Mouse (Mus musculus): ENCODE results near the gene Pde4b. TPM values are rescaled to one million over a fixed set of nuclear protein-coding genes. Genes with fewer than 3 reads are reported as not detected.

The Pde4b gene
- polyA plus RNA-seq, 1 experiment from 2014 or later = 32.1 TPM

GRCm38 (mm10) chr4:102095851-102096250 lies 8.5 kb downstream of the Pde4b start:
- Histone ChIP-seq H3K4me3 (replicated peaks; ENCODE audit: low read length) (no peak overlapping the region), H3K4me1 (replicated peaks; ENCODE audit: control insufficient read depth, insufficient read depth, low read length) (no peaks in the 10 kb centered on the region), H3K9me3 (ENCODE audit: control insufficient read depth, low read length) (no peaks in the 10 kb centered on the region), H3K4me2 (ENCODE audit: low read length) (no peak overlapping the region), H3K9ac (replicated peaks; ENCODE audit: low read depth, low read length) (no peak overlapping the region), H3K27me3 (replicated peaks; ENCODE audit: control insufficient read depth, insufficient read depth, low read length) (no peaks in the 10 kb centered on the region), H3K36me3 (ENCODE audit: control insufficient read depth, insufficient read depth) (no peaks in the 10 kb centered on the region), H3K27ac (ENCODE audit: low read length) (no peak overlapping the region)
- WGBS = 94% methylated on average over 2 of the region's 2 CpGs
- ATAC-seq = no peak

DNA sequence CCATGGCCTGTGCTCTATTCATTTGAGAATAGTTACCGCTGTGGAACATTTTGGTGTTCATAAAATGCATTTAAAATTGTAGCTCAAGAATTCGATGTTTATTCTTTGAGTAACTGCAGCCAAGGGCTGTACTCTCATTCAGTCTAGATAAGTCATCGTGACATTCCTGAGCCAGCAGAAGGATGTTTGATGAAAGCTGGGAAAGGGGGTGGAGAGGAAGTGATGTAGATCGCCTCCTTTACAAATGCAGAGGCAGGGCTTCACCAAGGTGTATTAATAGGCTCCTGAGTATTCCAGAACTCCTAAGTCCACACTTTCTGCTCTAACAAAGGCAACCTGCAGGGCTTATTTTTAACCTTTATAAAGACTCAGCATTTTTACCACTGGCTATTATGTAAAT lies 14.9 kb downstream of the Pde4b start:
- Histone ChIP-seq H3K9ac (replicated peaks; ENCODE audit: low read depth, low read length) (no peak overlapping the region), H3K9me3 (ENCODE audit: control insufficient read depth, low read length) (no peaks in the 10 kb centered on the region), H3K36me3 (ENCODE audit: control insufficient read depth, insufficient read depth) (no peaks in the 10 kb centered on the region), H3K4me3 (replicated peaks; ENCODE audit: low read length) (no peak overlapping the region), H3K4me1 (replicated peaks; ENCODE audit: control insufficient read depth, insufficient read depth, low read length) (no peaks in the 10 kb centered on the region), H3K4me2 (ENCODE audit: low read length) (no peak overlapping the region), H3K27me3 (replicated peaks; ENCODE audit: control insufficient read depth, insufficient read depth, low read length) (no peaks in the 10 kb centered on the region), H3K27ac (ENCODE audit: low read length) (no peak overlapping the region)
- WGBS = 82% methylated on average over 4 of the region's 4 CpGs
- no peak for ATAC-seq

GRCm38 (mm10) chr4:102104534-102105014 lies 17.2 kb downstream of the Pde4b start:
- WGBS = 83% methylated on average over 2 of the region's 2 CpGs
- Histone ChIP-seq H3K9ac (replicated peaks; ENCODE audit: low read depth, low read length) (no peak overlapping the region), H3K4me1 (replicated peaks; ENCODE audit: control insufficient read depth, insufficient read depth, low read length) (no peaks in the 10 kb centered on the region), H3K4me3 (replicated peaks; ENCODE audit: low read length) (no peak overlapping the region), H3K4me2 (ENCODE audit: low read length) (no peak overlapping the region), H3K9me3 (ENCODE audit: control insufficient read depth, low read length) (no peaks in the 10 kb centered on the region), H3K27ac (ENCODE audit: low read length) (no peak overlapping the region), H3K27me3 (replicated peaks; ENCODE audit: control insufficient read depth, insufficient read depth, low read length) (no peaks in the 10 kb centered on the region), H3K36me3 (ENCODE audit: control insufficient read depth, insufficient read depth) (no peaks in the 10 kb centered on the region)
- ATAC-seq = no peak

DNA sequence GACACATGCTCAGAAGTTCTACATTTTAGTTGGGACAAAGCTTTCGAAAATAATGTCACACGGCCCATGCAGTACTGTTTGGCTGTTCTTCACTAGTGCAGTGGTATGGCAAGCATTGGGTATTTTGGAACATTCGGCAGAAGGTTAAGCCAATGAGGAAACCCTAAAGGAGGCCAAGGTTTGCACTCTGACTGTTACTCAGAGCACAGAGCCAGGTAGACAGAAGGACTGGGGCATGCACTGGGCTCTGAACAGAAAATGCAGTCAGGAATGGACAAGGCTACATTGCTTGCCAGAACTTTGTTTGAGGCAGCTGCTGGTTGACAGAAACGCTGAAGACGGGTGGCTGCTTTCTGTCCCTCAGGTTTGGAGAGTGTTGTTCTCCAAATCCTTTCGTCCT lies 19.4 kb downstream of the Pde4b start:
- 89% methylated on average over 6 of the region's 6 CpGs for WGBS
- Histone ChIP-seq H3K9me3 (ENCODE audit: control insufficient read depth, low read length) (no peaks in the 10 kb centered on the region), H3K9ac (replicated peaks; ENCODE audit: low read depth, low read length) (no peak overlapping the region), H3K4me1 (replicated peaks; ENCODE audit: control insufficient read depth, insufficient read depth, low read length) (no peaks in the 10 kb centered on the region), H3K4me3 (replicated peaks; ENCODE audit: low read length) (no peak overlapping the region), H3K27me3 (replicated peaks; ENCODE audit: control insufficient read depth, insufficient read depth, low read length) (no peaks in the 10 kb centered on the region), H3K4me2 (ENCODE audit: low read length) (no peak overlapping the region), H3K36me3 (ENCODE audit: control insufficient read depth, insufficient read depth) (no peaks in the 10 kb centered on the region), H3K27ac (ENCODE audit: low read length) (no peak overlapping the region)
- no peak for ATAC-seq

DNA sequence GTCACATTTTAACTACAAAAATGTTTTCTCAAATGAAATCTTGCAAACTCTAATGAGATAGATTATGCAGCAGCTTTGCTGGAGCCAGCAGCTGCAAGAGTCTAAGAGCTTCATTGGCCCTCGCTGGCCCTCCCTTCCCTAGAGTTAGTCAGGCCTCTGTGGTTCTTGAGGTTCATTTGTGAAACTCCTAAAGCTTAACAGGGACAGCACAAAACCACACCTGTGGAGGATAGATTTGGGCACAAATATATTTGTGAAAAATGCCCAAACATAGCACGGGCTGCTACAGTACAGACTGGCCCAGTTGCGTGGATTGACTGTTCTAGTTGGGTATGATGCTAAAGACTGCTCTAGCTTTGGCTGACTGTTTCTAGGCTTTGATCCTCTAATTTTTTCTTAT lies 32.1 kb downstream of the Pde4b start:
- H3K4me2 ChIP-seq (ENCODE audit: low read length) = no peak overlapping the region
- H3K9me3 ChIP-seq (ENCODE audit: control insufficient read depth, low read length) = no peaks in the 10 kb centered on the region
- no peak overlapping the region for H3K4me3 ChIP-seq (replicated peaks; ENCODE audit: low read length)
- ATAC-seq = no peak
- 91% methylated on average over 3 of the region's 3 CpGs for WGBS
- H3K4me1 ChIP-seq (replicated peaks; ENCODE audit: control insufficient read depth, insufficient read depth, low read length) = no peaks in the 10 kb centered on the region
- no peaks in the 10 kb centered on the region for H3K27me3 ChIP-seq (replicated peaks; ENCODE audit: control insufficient read depth, insufficient read depth, low read length)
- H3K9ac ChIP-seq (replicated peaks; ENCODE audit: low read depth, low read length) = no peak overlapping the region
- no peaks in the 10 kb centered on the region for H3K36me3 ChIP-seq (ENCODE audit: control insufficient read depth, insufficient read depth)
- no peak overlapping the region for H3K27ac ChIP-seq (ENCODE audit: low read length)

DNA sequence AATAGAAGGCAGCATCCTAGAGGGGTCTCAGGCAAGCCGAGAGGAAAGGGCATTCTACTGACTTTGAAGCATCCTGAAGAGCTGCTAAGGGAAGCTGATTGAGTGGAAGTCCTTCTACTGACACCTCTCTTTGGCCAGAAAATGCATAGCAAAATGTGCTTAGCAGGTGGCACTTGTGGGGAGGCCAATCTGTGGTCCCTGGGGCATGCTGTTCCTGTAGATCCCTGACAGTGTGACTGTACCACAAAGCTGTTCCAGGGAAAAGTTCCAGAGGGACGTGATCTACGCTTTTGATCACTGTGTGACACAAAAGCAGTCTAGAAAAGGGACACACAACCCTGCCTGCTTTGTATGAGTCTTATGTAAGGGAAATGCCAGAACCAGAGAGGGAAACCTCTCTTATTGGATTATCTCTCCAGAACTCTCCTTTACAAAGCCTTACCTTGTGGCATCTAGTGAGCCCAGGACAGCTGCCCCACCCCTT lies 49.1 kb downstream of the Pde4b start:
- no peak for ATAC-seq
- no peak overlapping the region for H3K4me2 ChIP-seq (ENCODE audit: low read length)

DNA sequence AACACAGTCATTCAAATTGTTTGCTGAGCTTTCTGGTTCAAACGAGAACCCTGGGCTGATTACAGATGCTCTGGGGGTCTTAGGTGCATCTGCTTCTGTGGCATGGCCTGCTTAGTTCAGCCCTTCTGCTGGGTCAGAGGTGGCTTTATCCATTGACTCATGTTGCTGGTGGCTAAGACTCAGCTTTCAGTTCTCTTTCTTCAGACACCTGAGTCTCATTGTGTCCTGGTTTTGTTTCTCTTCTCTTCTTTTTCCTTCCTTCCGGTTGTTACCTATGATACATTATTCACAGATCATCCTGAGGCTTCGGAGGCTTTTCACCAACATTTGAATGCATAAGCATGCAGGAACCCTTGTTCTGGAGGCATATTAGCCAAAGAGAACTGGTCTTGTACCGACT lies 51.0 kb downstream of the Pde4b start:
- Histone ChIP-seq H3K9me3 (ENCODE audit: control insufficient read depth, low read length) (no peaks in the 10 kb centered on the region), H3K4me2 (ENCODE audit: low read length) (no peak overlapping the region), H3K27ac (ENCODE audit: low read length) (no peak overlapping the region), H3K27me3 (replicated peaks; ENCODE audit: control insufficient read depth, insufficient read depth, low read length) (no peaks in the 10 kb centered on the region), H3K36me3 (ENCODE audit: control insufficient read depth, insufficient read depth) (no peaks in the 10 kb centered on the region), H3K4me3 (replicated peaks; ENCODE audit: low read length) (no peak overlapping the region), H3K9ac (replicated peaks; ENCODE audit: low read depth, low read length) (no peak overlapping the region), H3K4me1 (replicated peaks; ENCODE audit: control insufficient read depth, insufficient read depth, low read length) (no peaks in the 10 kb centered on the region)
- ATAC-seq = no peak
- 78% methylated on average over 4 of the region's 4 CpGs for WGBS

More for the DNA sequence above, 49.1 kb downstream of the Pde4b start:
- H3K4me3 ChIP-seq (replicated peaks; ENCODE audit: low read length) = no peak overlapping the region
- no peak overlapping the region for H3K9ac ChIP-seq (replicated peaks; ENCODE audit: low read depth, low read length)
- no peaks in the 10 kb centered on the region for H3K9me3 ChIP-seq (ENCODE audit: control insufficient read depth, low read length)
- H3K27me3 ChIP-seq (replicated peaks; ENCODE audit: control insufficient read depth, insufficient read depth, low read length) = no peaks in the 10 kb centered on the region
- H3K36me3 ChIP-seq (ENCODE audit: control insufficient read depth, insufficient read depth) = no peaks in the 10 kb centered on the region
- WGBS = 69% methylated on average over 3 of the region's 3 CpGs
- H3K4me1 ChIP-seq (replicated peaks; ENCODE audit: control insufficient read depth, insufficient read depth, low read length) = no peaks in the 10 kb centered on the region
- no peak overlapping the region for H3K27ac ChIP-seq (ENCODE audit: low read length)

- Histone ChIP-seq H3K27me3 (replicated peaks; ENCODE audit: control insufficient read depth, insufficient read depth, low read length) (no peaks in the 10 kb centered on the region), H3K9ac (replicated peaks; ENCODE audit: low read depth, low read length) (no peak overlapping the region), H3K27ac (ENCODE audit: low read length) (no peak overlapping the region), H3K36me3 (ENCODE audit: control insufficient read depth, insufficient read depth) (no peaks in the 10 kb centered on the region), H3K4me2 (ENCODE audit: low read length) (no peak overlapping the region), H3K9me3 (ENCODE audit: control insufficient read depth, low read length) (no peaks in the 10 kb centered on the region), H3K4me3 (replicated peaks; ENCODE audit: low read length) (no peak overlapping the region), H3K4me1 (replicated peaks; ENCODE audit: control insufficient read depth, insufficient read depth, low read length) (no peaks in the 10 kb centered on the region)
- 89% methylated on average over 3 of the region's 3 CpGs for WGBS
- no peak for ATAC-seq
Measured at GRCm38 (mm10) chr4:102141241-102141640, 53.9 kb downstream of the Pde4b start.

- Histone ChIP-seq H3K9ac (replicated peaks; ENCODE audit: low read depth, low read length) (no peak overlapping the region), H3K36me3 (ENCODE audit: control insufficient read depth, insufficient read depth) (no peaks in the 10 kb centered on the region), H3K27me3 (replicated peaks; ENCODE audit: control insufficient read depth, insufficient read depth, low read length) (no peaks in the 10 kb centered on the region), H3K4me1 (replicated peaks; ENCODE audit: control insufficient read depth, insufficient read depth, low read length) (no peaks in the 10 kb centered on the region), H3K4me3 (replicated peaks; ENCODE audit: low read length) (no peak overlapping the region), H3K9me3 (ENCODE audit: control insufficient read depth, low read length) (no peaks in the 10 kb centered on the region), H3K27ac (ENCODE audit: low read length) (no peak overlapping the region), H3K4me2 (ENCODE audit: low read length) (no peak overlapping the region)
- WGBS = 53% methylated on average over 4 of the region's 4 CpGs
- no peak for ATAC-seq
Measured at GRCm38 (mm10) chr4:102148766-102149165, 61.4 kb downstream of the Pde4b start.

DNA sequence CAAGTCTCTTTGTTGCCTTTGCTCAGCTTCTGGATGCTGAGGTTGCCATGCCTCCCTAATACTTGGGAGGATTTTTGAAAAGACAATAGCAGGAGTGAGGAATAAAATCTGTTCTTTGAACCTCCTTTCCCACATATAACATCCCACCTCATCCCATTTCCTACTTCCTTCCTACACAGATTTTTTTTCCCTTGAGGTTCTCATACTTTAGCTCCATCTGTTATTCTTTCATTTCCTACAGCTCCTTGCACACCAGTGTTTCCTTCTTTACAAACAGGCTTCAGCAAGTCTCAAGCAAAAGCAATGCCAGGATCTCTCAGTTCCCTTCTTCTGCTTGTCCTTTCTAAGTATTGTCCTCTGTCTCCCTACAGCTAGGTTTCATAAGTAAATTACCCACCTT lies 71.8 kb downstream of the Pde4b start:
- no peak overlapping the region for H3K9ac ChIP-seq (replicated peaks; ENCODE audit: low read depth, low read length)
- ATAC-seq = no peak
- no peaks in the 10 kb centered on the region for H3K36me3 ChIP-seq (ENCODE audit: control insufficient read depth, insufficient read depth)
- no peaks in the 10 kb centered on the region for H3K27me3 ChIP-seq (replicated peaks; ENCODE audit: control insufficient read depth, insufficient read depth, low read length)
- no peaks in the 10 kb centered on the region for H3K9me3 ChIP-seq (ENCODE audit: control insufficient read depth, low read length)
- H3K4me3 ChIP-seq (replicated peaks; ENCODE audit: low read length) = no peak overlapping the region
- H3K27ac ChIP-seq (ENCODE audit: low read length) = no peak overlapping the region
- no peaks in the 10 kb centered on the region for H3K4me1 ChIP-seq (replicated peaks; ENCODE audit: control insufficient read depth, insufficient read depth, low read length)
- H3K4me2 ChIP-seq (ENCODE audit: low read length) = no peak overlapping the region
